In the genomic region with DNA sequence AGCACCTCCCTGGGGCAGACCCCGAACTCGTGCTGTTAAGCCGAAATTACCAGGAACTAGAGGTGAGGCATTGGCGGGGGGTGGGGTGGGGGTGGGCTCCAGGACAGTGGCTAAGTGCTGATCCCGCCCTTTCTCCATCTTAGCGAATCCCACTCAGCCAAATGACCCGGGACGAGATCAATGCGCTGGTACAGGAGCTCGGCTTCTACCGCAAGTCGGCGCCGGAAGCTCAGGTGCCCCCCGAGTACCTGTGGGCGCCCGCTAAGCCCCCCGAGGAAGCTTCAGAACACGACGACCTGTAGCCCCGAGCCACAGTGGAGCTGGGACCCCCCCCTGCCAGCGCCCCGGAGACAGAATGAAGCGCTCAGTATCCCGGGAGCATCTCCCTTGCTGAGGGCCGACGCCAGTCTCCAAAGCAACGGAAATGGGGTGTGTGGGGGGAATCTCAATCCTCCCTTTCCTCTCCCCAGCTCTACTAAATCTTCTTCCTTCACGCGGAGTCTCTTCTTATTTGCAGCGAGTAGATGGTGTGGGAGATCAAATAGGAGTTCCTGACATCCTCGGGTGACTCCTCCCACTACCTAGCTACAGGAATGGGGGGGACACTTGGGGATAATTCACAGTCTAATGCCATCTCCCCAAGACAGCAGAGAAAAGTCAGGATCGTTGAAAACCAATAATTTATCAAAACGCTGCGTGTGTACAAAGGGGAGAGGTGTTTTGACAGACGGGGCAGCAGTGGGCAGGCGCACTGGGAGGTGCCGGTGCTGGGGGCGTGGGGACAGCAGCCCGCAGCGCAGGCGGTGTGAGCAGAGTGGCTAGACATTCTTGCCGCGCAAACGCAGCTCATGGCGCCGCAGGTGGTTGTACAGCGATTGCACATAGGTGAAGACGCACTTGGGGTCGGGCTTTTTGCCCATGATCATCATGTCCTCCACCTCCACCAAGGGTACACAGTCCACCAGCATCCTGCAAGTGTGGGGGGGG, we compare ENCODE assay signal across 8 mouse cellular contexts. TPM values are rescaled to one million over a fixed set of nuclear protein-coding genes. Genes with fewer than 3 reads are reported as not detected.
DNase-seq lines count a peak whose midpoint lies in the region; ATAC-seq and TF ChIP-seq lines count a peak whose summit lies in the region.

No protein-coding gene starts in this region.

- peaks cover 6% of the 10 kb centered on the region; the same call in 1 of the 2 replicates for H3K4me1 ChIP-seq in forebrain, embryonic 11.5 days (replicated peaks; ENCODE audit: control insufficient read depth, insufficient read depth, low read length)
- peaks cover 13% of the 10 kb centered on the region for H3K4me1 ChIP-seq in liver, embryonic 16.5 days (ENCODE audit: control insufficient read depth, low read depth, low read length)
- H3K4me1 ChIP-seq in small intestine, adult 2 months (ENCODE audit: control insufficient read depth, insufficient read depth, insufficient read length, low read length): peaks cover 7% of the 10 kb centered on the region

- no peak for TF ChIP-seq CTCF in small intestine, adult 2 months (IDR thresholded peaks at IDR 0.05; ENCODE audit: extremely low read depth, insufficient read length, insufficient replicate concordance, low read depth, low read length)

- peaks cover 14% of the 10 kb centered on the region for H3K27me3 ChIP-seq in forebrain, embryonic 11.5 days (ENCODE audit: control insufficient read depth, insufficient read depth, low read length)
- H3K27me3 ChIP-seq in liver, embryonic 16.5 days (ENCODE audit: control insufficient read depth, insufficient read depth, low read depth, low read length): peaks cover 37% of the 10 kb centered on the region
- H3K27me3 ChIP-seq in small intestine, adult 2 months (ENCODE audit: control insufficient read depth, insufficient read depth, low read length): peaks cover 6% of the 10 kb centered on the region

- no peak for ATAC-seq in forebrain, embryonic 11.5 days (replicated peaks; ENCODE audit: low FRiP score)
- ATAC-seq in inflammation-experienced regulatory T-cells, adult 6 months: peak; percentile 53
- 0 out of 2 replicates have a peak, but pooled peaks have one; percentile 19 for ATAC-seq in liver, embryonic 16.5 days (ENCODE audit: low read depth)

- 2% methylated on average over 50 of the region's 50 CpGs for WGBS in forebrain, embryonic 11.5 days
- WGBS in liver, embryonic 16.5 days (ENCODE audit: insufficient replicate concordance): 3% methylated on average over 50 of the region's 50 CpGs
- 7% methylated on average over 50 of the region's 50 CpGs for WGBS in small intestine, adult 2 months

- peak overlapping the region; percentile 30 for H3K4me3 ChIP-seq in forebrain, embryonic 11.5 days (ENCODE audit: low read depth, low read length)
- H3K4me3 ChIP-seq in liver, embryonic 16.5 days (ENCODE audit: low read depth, low read length): peak overlapping the region; percentile 9; the same call in 1 of the 2 replicates
- H3K4me3 ChIP-seq in small intestine, adult 2 months (ENCODE audit: low read depth, low read length): peak overlapping the region; percentile 25

- H3K27ac ChIP-seq in forebrain, embryonic 11.5 days (ENCODE audit: low read depth, low read length): no peak overlapping the region
- H3K27ac ChIP-seq in liver, embryonic 16.5 days (ENCODE audit: low read length): no peak overlapping the region
- no peak overlapping the region for H3K27ac ChIP-seq in small intestine, adult 2 months (ENCODE audit: insufficient read depth, low read depth, low read length)

- peak overlapping the region; percentile 41 for H3K9ac ChIP-seq in forebrain, embryonic 11.5 days (ENCODE audit: low read length)
- H3K9ac ChIP-seq in liver, embryonic 16.5 days (ENCODE audit: low read depth, low read length): no peak overlapping the region

- no peaks in the 10 kb centered on the region for H3K9me3 ChIP-seq in forebrain, embryonic 11.5 days (ENCODE audit: control insufficient read depth, low read length)
- H3K9me3 ChIP-seq in liver, embryonic 16.5 days (replicated peaks; ENCODE audit: control insufficient read depth, low read length): no peaks in the 10 kb centered on the region

- no peak for TF ChIP-seq POLR2A in small intestine, adult 2 months (IDR thresholded peaks at IDR 0.05; ENCODE audit: low read depth, low read length)

- peak; percentile 42 for DNase-seq in adrenal gland, adult 2 months
- no peak for DNase-seq in adrenal gland, adult 18-20 months (ENCODE audit: low spot score in 2 of 2)
- DNase-seq in Muller cell, postnatal 12 days (ENCODE audit: inconsistent ontology term): peak; percentile 41
- DNase-seq in forebrain, embryonic 11.5 days (ENCODE audit: low spot score): peak; percentile 74
- DNase-seq in right cerebral cortex, postnatal 10 days (ENCODE audit: low spot score in 2 of 2): no peak

- H3K4me2 ChIP-seq in forebrain, embryonic 11.5 days (ENCODE audit: low read depth, low read length, severe bottlenecking): peak overlapping the region; percentile 76
- H3K4me2 ChIP-seq in liver, embryonic 16.5 days (ENCODE audit: low read depth, low read length): peak overlapping the region; percentile 46

- no peaks in the 10 kb centered on the region for H3K36me3 ChIP-seq in forebrain, embryonic 11.5 days (ENCODE audit: control insufficient read depth, insufficient read depth, low read length)
- H3K36me3 ChIP-seq in liver, embryonic 16.5 days (ENCODE audit: control insufficient read depth, insufficient read depth): 0 out of 2 replicates have a peak, but pooled peaks cover 1% of the 10 kb centered on the region
- peaks cover 11% of the 10 kb centered on the region for H3K36me3 ChIP-seq in small intestine, adult 2 months (ENCODE audit: control insufficient read depth, insufficient read depth, low read length)

RNA-seq across cellular contexts. Expression of a gene that starts 2.7 kb away (rescaled TPM):
- total RNA-seq in adrenal gland, adult 2 months (2021): 10 to 100 TPM; 31.7 to 54.5 TPM
- polyA plus RNA-seq in adrenal gland, adult 2 months (2012; rRNA removed): 89.0 and 131 TPM in 2 replicates
- 10 to 100 TPM; 40.1 to 43.7 TPM for total RNA-seq in adrenal gland, adult 18-20 months (2021)
- polyA plus RNA-seq in forebrain, embryonic 11.5 days (2014; fragmentation: Nextera tagmentation; extraction: Ambion mirVana): 47.3 and 54.1 TPM in 2 replicates
- 10 to 100 TPM in 1 of 3 experiments, 1 to 10 TPM in 2; 5.6 to 20.7 (median 8.1) TPM for polyA plus RNA-seq in inflammation-experienced regulatory T-cells, adult 6 months (2017; shearing (Covaris generic))
- 9.6 and 10.8 TPM in 2 replicates for polyA plus RNA-seq in liver, embryonic 16.5 days (2015; fragmentation: Nextera tagmentation; extraction: Ambion mirVana)
- 107 and 174 TPM in 2 replicates for polyA plus RNA-seq in small intestine, adult 2 months (2012; rRNA removed)

RNA-seq across cellular contexts. Expression of a gene that starts 12.5 kb away (rescaled TPM):
- 1 to 10 TPM in 1 of 2 experiments, under 1 TPM in 1; 0.72 to 1.8 TPM for total RNA-seq in adrenal gland, adult 2 months (2021)
- polyA plus RNA-seq in adrenal gland, adult 2 months (2012; rRNA removed): 1.8 and 2.6 TPM in 2 replicates
- total RNA-seq in adrenal gland, adult 18-20 months (2021): under 1 TPM; 0.60 to 0.90 TPM
- polyA plus RNA-seq in forebrain, embryonic 11.5 days (2014; fragmentation: Nextera tagmentation; extraction: Ambion mirVana): 0.31 and 0.47 TPM in 2 replicates
- polyA plus RNA-seq in inflammation-experienced regulatory T-cells, adult 6 months (2017; shearing (Covaris generic)): not detected
- polyA plus RNA-seq in liver, embryonic 16.5 days (2015; fragmentation: Nextera tagmentation; extraction: Ambion mirVana): 0.96 and 1.0 TPM in 2 replicates
- polyA plus RNA-seq in small intestine, adult 2 months (2012; rRNA removed): 12.9 and 22.5 TPM in 2 replicates

RNA-seq across cellular contexts. Expression of a gene that starts 23.3 kb away (rescaled TPM):
- 10 to 100 TPM; 45.1 to 59.8 TPM for total RNA-seq in adrenal gland, adult 2 months (2021)
- polyA plus RNA-seq in adrenal gland, adult 2 months (2012; rRNA removed): 33.2 and 36.2 TPM in 2 replicates
- 10 to 100 TPM; 43.8 to 52.3 TPM for total RNA-seq in adrenal gland, adult 18-20 months (2021)
- 43.8 and 44.3 TPM in 2 replicates for polyA plus RNA-seq in forebrain, embryonic 11.5 days (2014; fragmentation: Nextera tagmentation; extraction: Ambion mirVana)
- polyA plus RNA-seq in inflammation-experienced regulatory T-cells, adult 6 months (2017; shearing (Covaris generic)): 1 to 10 TPM; 1.5 to 7.4 (median 4.3) TPM
- polyA plus RNA-seq in liver, embryonic 16.5 days (2015; fragmentation: Nextera tagmentation; extraction: Ambion mirVana): 10.4 and 16.7 TPM in 2 replicates
- polyA plus RNA-seq in small intestine, adult 2 months (2012; rRNA removed): 46.4 and 54.0 TPM in 2 replicates

RNA-seq across cellular contexts. Expression of a gene that starts 29.1 kb away (rescaled TPM):
- total RNA-seq in adrenal gland, adult 2 months (2021): under 1 TPM in 1 of 2 experiments, not detected in 1; 0.14 TPM
- polyA plus RNA-seq in adrenal gland, adult 2 months (2012; rRNA removed): 0.52 and 0.65 TPM in 2 replicates
- total RNA-seq in adrenal gland, adult 18-20 months (2021): under 1 TPM in 1 of 2 experiments, not detected in 1; 0.23 TPM
- polyA plus RNA-seq in forebrain, embryonic 11.5 days (2014; fragmentation: Nextera tagmentation; extraction: Ambion mirVana): 0.45 and 0.92 TPM in 2 replicates
- polyA plus RNA-seq in inflammation-experienced regulatory T-cells, adult 6 months (2017; shearing (Covaris generic)): under 1 TPM in 2 of 3 experiments, not detected in 1; 0.12 to 0.28 TPM
- polyA plus RNA-seq in liver, embryonic 16.5 days (2015; fragmentation: Nextera tagmentation; extraction: Ambion mirVana): 0.09 and 0.12 TPM in 2 replicates
- 0.18 and 0.48 TPM in 2 replicates for polyA plus RNA-seq in small intestine, adult 2 months (2012; rRNA removed)

Comparison
In these comparisons a context has a peak if more than half of its experiments do, and no peak if none do; other contexts are left out.
1. DNase-seq: peak in adrenal gland, adult 2 months (single experiment), Muller cell, postnatal 12 days (single experiment) and forebrain, embryonic 11.5 days (single experiment); none in adrenal gland, adult 18-20 months (0 of 2) and right cerebral cortex, postnatal 10 days (0 of 2).
2. Peak in every context shown above with its lines, with median percentiles within 50 percentile points of each other: H3K4me3 ChIP-seq.